Mouse (Mus musculus): ENCODE measurements around the gene Hivep1.

DNA sequence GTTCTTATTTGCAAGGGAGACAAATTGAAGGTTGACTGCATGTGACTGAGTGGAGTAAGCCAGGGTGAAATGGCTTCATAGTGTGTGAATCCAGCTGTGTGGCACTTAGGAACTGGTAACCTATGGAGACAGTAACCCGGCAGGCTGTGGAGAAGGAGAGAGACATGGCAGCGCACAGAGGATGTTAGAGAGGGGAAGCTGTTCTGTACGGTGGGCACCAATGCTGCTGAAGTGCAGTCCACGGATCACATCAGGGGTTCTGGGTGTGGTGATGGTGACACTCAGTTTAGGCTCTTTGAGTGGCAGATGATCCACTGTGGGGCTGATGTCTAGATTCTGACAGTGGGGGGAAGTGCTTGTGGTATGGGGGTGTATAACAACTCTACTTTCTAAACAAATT is 47.7 kb downstream of the Hivep1 start:
- TF ChIP-seq CTCF (IDR thresholded peaks at IDR 0.05) (no peak), EP300 (IDR thresholded peaks at IDR 0.05) (no peak)

Data from lung, postnatal 0 days (tissue).